Mouse (Mus musculus) liver, adult 2 months (tissue): ENCODE measurements around the gene Zfp618.

Source experiments
- CTCF ChIP-seq: fragments of 200-500 bp; IDR thresholded peaks from 2 replicates; pipeline ENCODE4 v1.5.1; 2011; ENCODE audit warnings: low read depth, low read length, control low read depth
- POLR2A ChIP-seq: fragments of 200-500 bp; IDR thresholded peaks from 2 replicates; pipeline ENCODE4 v1.6.1; 2011; ENCODE audit warnings: low read length, control low read depth; ENCODE audit not compliant: insufficient read depth; ENCODE audit errors: extremely low read depth

DNA sequence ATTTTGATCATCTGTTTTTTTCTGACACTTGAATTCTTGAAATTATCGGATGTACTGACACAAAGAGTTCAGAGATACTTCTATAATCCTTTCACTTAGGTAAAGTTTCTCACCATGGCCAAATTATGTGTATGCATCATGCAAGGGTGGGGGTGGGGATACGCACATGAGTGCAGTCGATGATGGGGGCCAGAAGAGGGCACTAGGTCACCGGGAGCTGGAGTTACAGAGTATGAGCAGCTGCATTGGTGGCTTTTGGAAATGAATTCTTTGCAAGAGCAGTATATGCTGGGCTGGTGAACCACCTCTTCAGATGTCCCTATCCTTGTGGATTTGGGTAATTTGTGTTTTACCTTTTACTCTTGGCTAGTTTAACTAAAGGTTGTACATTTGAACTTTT is 31.6 kb upstream of the Zfp618 start:
- TF ChIP-seq CTCF, result peak; percentile 47
- TF ChIP-seq POLR2A, result no peak
